Mouse (Mus musculus) megakaryocyte, embryonic 14.5 days (primary cell): Measurements from ENCODE around the gene Plagl2.

Experiments
- FLI1 ChIP-seq: IDR thresholded peaks from 2 replicates; pipeline ENCODE4 v1.6.1; 2012; ENCODE audit warnings: low read length, inconsistent platforms, mixed read lengths
- GATA1 ChIP-seq: IDR thresholded peaks from 3 replicates; pipeline ENCODE4 v1.6.1; 2012; ENCODE audit warnings: mixed read lengths, low read length, inconsistent platforms, borderline replicate concordance

GRCm38 (mm10) chr2:153202766-153203165, 38.5 kb downstream of the Plagl2 start:
- TF ChIP-seq GATA1 = no peak
- no peak for TF ChIP-seq FLI1
